Mouse (Mus musculus): ENCODE data around the gene Snx22. TPM values are rescaled to one million over a fixed set of nuclear protein-coding genes. Genes with fewer than 3 reads are reported as not detected.

Gene Snx22
- polyA plus RNA-seq, 1 experiment from 2014 or later = 3.1 TPM

GRCm38 (mm10) chr9:66090593-66091244, 21.2 kb upstream of the Snx22 start:
- no peak for ATAC-seq
- WGBS = 90% methylated on average over 13 of the region's 13 CpGs

GRCm38 (mm10) chr9:66088411-66088810, 18.9 kb upstream of the Snx22 start:
- no peak overlapping the region for H3K9ac ChIP-seq
- no peak overlapping the region for H3K4me2 ChIP-seq
- no peak overlapping the region for H3K4me3 ChIP-seq
- no peak for ATAC-seq
- H3K4me1 ChIP-seq = no peaks in the 10 kb centered on the region
- no peaks in the 10 kb centered on the region for H3K9me3 ChIP-seq (replicated peaks)
- H3K36me3 ChIP-seq (ENCODE audit: poor library complexity, severe bottlenecking) = peaks cover 74% of the 10 kb centered on the region
- no peaks in the 10 kb centered on the region for H3K27me3 ChIP-seq
- WGBS = 41% methylated on average over 4 of the region's 4 CpGs
- H3K27ac ChIP-seq = no peak overlapping the region

More at GRCm38 (mm10) chr9:66090593-66091244, 21.2 kb upstream of the Snx22 start:
- H3K27me3 ChIP-seq = no peaks in the 10 kb centered on the region
- no peak overlapping the region for H3K9ac ChIP-seq
- no peak overlapping the region for H3K4me3 ChIP-seq
- H3K36me3 ChIP-seq (ENCODE audit: poor library complexity, severe bottlenecking) = peaks cover 97% of the 10 kb centered on the region
- H3K27ac ChIP-seq = no peak overlapping the region
- no peak overlapping the region for H3K4me2 ChIP-seq
- H3K4me1 ChIP-seq = no peaks in the 10 kb centered on the region
- no peaks in the 10 kb centered on the region for H3K9me3 ChIP-seq (replicated peaks)

- Histone ChIP-seq H3K36me3 (ENCODE audit: poor library complexity, severe bottlenecking) (peaks cover 60% of the 10 kb centered on the region), H3K9ac (no peak overlapping the region), H3K4me2 (no peak overlapping the region), H3K4me1 (no peaks in the 10 kb centered on the region), H3K9me3 (replicated peaks) (no peaks in the 10 kb centered on the region), H3K27ac (no peak overlapping the region), H3K27me3 (no peaks in the 10 kb centered on the region), H3K4me3 (no peak overlapping the region)
- 91% methylated on average over 7 of the region's 7 CpGs for WGBS
- no peak for ATAC-seq
These were observed 17.5 kb upstream of the Snx22 start for GRCm38 (mm10) chr9:66087062-66087461.

- H3K9ac ChIP-seq = no peak overlapping the region
- no peak overlapping the region for H3K4me2 ChIP-seq
- no peak overlapping the region for H3K4me3 ChIP-seq
- WGBS = 96% methylated on average over 3 of the region's 3 CpGs
- no peak for ATAC-seq
- no peaks in the 10 kb centered on the region for H3K9me3 ChIP-seq (replicated peaks)
- no peaks in the 10 kb centered on the region for H3K4me1 ChIP-seq
- H3K27me3 ChIP-seq = no peaks in the 10 kb centered on the region
- peaks cover 33% of the 10 kb centered on the region for H3K36me3 ChIP-seq (ENCODE audit: poor library complexity, severe bottlenecking)
- no peak overlapping the region for H3K27ac ChIP-seq
These were observed 14.7 kb upstream of the Snx22 start for GRCm38 (mm10) chr9:66084171-66084570.

GRCm38 (mm10) chr9:66081999-66082398, 12.5 kb upstream of the Snx22 start:
- no peak overlapping the region for H3K27ac ChIP-seq
- no peak overlapping the region for H3K9ac ChIP-seq
- no peak overlapping the region for H3K4me2 ChIP-seq
- H3K27me3 ChIP-seq = no peaks in the 10 kb centered on the region
- 86% methylated on average over 4 of the region's 4 CpGs for WGBS
- peaks cover 8% of the 10 kb centered on the region for H3K4me1 ChIP-seq
- H3K4me3 ChIP-seq = no peak overlapping the region
- no peaks in the 10 kb centered on the region for H3K9me3 ChIP-seq (replicated peaks)
- ATAC-seq = no peak
- peaks cover 12% of the 10 kb centered on the region for H3K36me3 ChIP-seq (ENCODE audit: poor library complexity, severe bottlenecking)

- WGBS = 78% methylated on average over 3 of the region's 3 CpGs
- Histone ChIP-seq H3K4me1 (peaks cover 8% of the 10 kb centered on the region), H3K4me2 (no peak overlapping the region), H3K9ac (no peak overlapping the region), H3K27me3 (no peaks in the 10 kb centered on the region), H3K4me3 (no peak overlapping the region), H3K36me3 (ENCODE audit: poor library complexity, severe bottlenecking) (peaks cover 2% of the 10 kb centered on the region; the same call in 1 of the 2 replicates), H3K27ac (no peak overlapping the region), H3K9me3 (replicated peaks) (no peaks in the 10 kb centered on the region)
- ATAC-seq = no peak
These were observed 11.4 kb upstream of the Snx22 start for GRCm38 (mm10) chr9:66080804-66081459.

GRCm38 (mm10) chr9:66078493-66078892, 9.0 kb upstream of the Snx22 start:
- 6% methylated on average over 14 of the region's 14 CpGs for WGBS
- Histone ChIP-seq H3K4me2 (peak overlapping the region; percentile 33), H3K4me3 (no peak overlapping the region), H3K27ac (peak overlapping the region; percentile 41), H3K4me1 (peaks cover 8% of the 10 kb centered on the region), H3K9ac (peak overlapping the region; percentile 3; the same call in 1 of the 2 replicates), H3K36me3 (ENCODE audit: poor library complexity, severe bottlenecking) (no peaks in the 10 kb centered on the region), H3K27me3 (no peaks in the 10 kb centered on the region), H3K9me3 (replicated peaks) (no peaks in the 10 kb centered on the region)
- ATAC-seq = no peak

- H3K4me2 ChIP-seq = peak overlapping the region; percentile 33
- no peak overlapping the region for H3K4me3 ChIP-seq
- ATAC-seq = no peak
- WGBS = 76% methylated on average over 3 of the region's 3 CpGs
- H3K9me3 ChIP-seq (replicated peaks) = no peaks in the 10 kb centered on the region
- no peaks in the 10 kb centered on the region for H3K36me3 ChIP-seq (ENCODE audit: poor library complexity, severe bottlenecking)
- H3K9ac ChIP-seq = peak overlapping the region; percentile 3; the same call in 1 of the 2 replicates
- no peaks in the 10 kb centered on the region for H3K27me3 ChIP-seq
- peaks cover 8% of the 10 kb centered on the region for H3K4me1 ChIP-seq
- peak overlapping the region; percentile 41 for H3K27ac ChIP-seq
These were observed 8.6 kb upstream of the Snx22 start for GRCm38 (mm10) chr9:66078072-66078471.

GRCm38 (mm10) chr9:66072754-66073153, 3.2 kb upstream of the Snx22 start:
- H3K36me3 ChIP-seq (ENCODE audit: poor library complexity, severe bottlenecking) = no peaks in the 10 kb centered on the region
- no peak overlapping the region for H3K27ac ChIP-seq
- no peak overlapping the region for H3K4me2 ChIP-seq
- peaks cover 35% of the 10 kb centered on the region for H3K27me3 ChIP-seq
- 91% methylated on average over 7 of the region's 7 CpGs for WGBS
- no peak overlapping the region for H3K9ac ChIP-seq
- H3K4me3 ChIP-seq = no peak overlapping the region
- peaks cover 11% of the 10 kb centered on the region for H3K4me1 ChIP-seq
- H3K9me3 ChIP-seq (replicated peaks) = no peaks in the 10 kb centered on the region
- no peak for ATAC-seq

- Histone ChIP-seq H3K27ac (no peak overlapping the region), H3K9ac (no peak overlapping the region), H3K36me3 (ENCODE audit: poor library complexity, severe bottlenecking) (peaks cover 25% of the 10 kb centered on the region), H3K27me3 (peaks cover 50% of the 10 kb centered on the region), H3K4me2 (no peak overlapping the region), H3K4me3 (no peak overlapping the region), H3K4me1 (peaks cover 11% of the 10 kb centered on the region), H3K9me3 (replicated peaks) (no peaks in the 10 kb centered on the region)
- no peak for ATAC-seq
- 90% methylated on average over 5 of the region's 5 CpGs for WGBS
These were observed 632 bp upstream of the Snx22 start for GRCm38 (mm10) chr9:66070151-66070550.

GRCm38 (mm10) chr9:66068971-66069391, 538 bp downstream of the Snx22 start:
- no peak overlapping the region for H3K27ac ChIP-seq
- H3K9ac ChIP-seq = peak overlapping the region; percentile 70
- H3K4me2 ChIP-seq = peak overlapping the region; percentile 93
- peak overlapping the region; percentile 52 for H3K4me3 ChIP-seq
- peak; percentile 46; the same call in 1 of the 2 replicates for ATAC-seq
- no peaks in the 10 kb centered on the region for H3K9me3 ChIP-seq (replicated peaks)
- WGBS = under 1% methylated on average over 30 of the region's 30 CpGs
- H3K27me3 ChIP-seq = peaks cover 50% of the 10 kb centered on the region
- H3K36me3 ChIP-seq (ENCODE audit: poor library complexity, severe bottlenecking) = peaks cover 33% of the 10 kb centered on the region
- H3K4me1 ChIP-seq = peaks cover 11% of the 10 kb centered on the region

- Histone ChIP-seq H3K36me3 (ENCODE audit: poor library complexity, severe bottlenecking) (peaks cover 42% of the 10 kb centered on the region), H3K4me1 (peaks cover 11% of the 10 kb centered on the region), H3K9ac (no peak overlapping the region), H3K27me3 (peaks cover 50% of the 10 kb centered on the region), H3K27ac (no peak overlapping the region), H3K4me3 (no peak overlapping the region), H3K9me3 (replicated peaks) (no peaks in the 10 kb centered on the region), H3K4me2 (no peak overlapping the region)
- WGBS = 65% methylated on average over 4 of the region's 4 CpGs
- ATAC-seq = no peak
These were observed 1.5 kb downstream of the Snx22 start for GRCm38 (mm10) chr9:66068056-66068455.

All from forebrain, embryonic 13.5 days (tissue).